Mouse (Mus musculus): ENCODE data around the gene Camta2.

Gene Camta2

GRCm38 (mm10) chr11:70647716-70648420, 40.0 kb downstream of the Camta2 start:
- no peak for DNase-seq (ENCODE audit: low spot score)

GRCm38 (mm10) chr11:70646691-70647650, 40.9 kb downstream of the Camta2 start, which contains the start of the genes Rnf167 and Slc25a11:
TSS of gene Rnf167 (plus strand) at chr11:70647235.
TSS of gene Slc25a11 (minus strand) at chr11:70647479.
- DNase-seq (ENCODE audit: low spot score), result peak; percentile 97

- no peak for DNase-seq (ENCODE audit: low spot score)
Measured at GRCm38 (mm10) chr11:70646259-70646555, 41.7 kb downstream of the Camta2 start.

GRCm38 (mm10) chr11:70645461-70646258, 42.2 kb downstream of the Camta2 start:
- no peak for DNase-seq (ENCODE audit: low spot score)

GRCm38 (mm10) chr11:70644564-70645103, 43.3 kb downstream of the Camta2 start:
- no peak for DNase-seq (ENCODE audit: low spot score)

GRCm38 (mm10) chr11:70643051-70643450, 44.9 kb downstream of the Camta2 start:
- no peak for DNase-seq (ENCODE audit: low spot score)

GRCm38 (mm10) chr11:70641241-70641640, 46.7 kb downstream of the Camta2 start:
- DNase-seq (ENCODE audit: low spot score), result no peak

- no peak for DNase-seq (ENCODE audit: low spot score)
Measured at GRCm38 (mm10) chr11:70639976-70640375, 47.9 kb downstream of the Camta2 start.

- DNase-seq (ENCODE audit: low spot score), result no peak
Measured at GRCm38 (mm10) chr11:70638714-70639278, 49.1 kb downstream of the Camta2 start, which contains the start of gene Gp1ba. TSS of gene Gp1ba (plus strand) at chr11:70639122.

GRCm38 (mm10) chr11:70638293-70638692, 49.6 kb downstream of the Camta2 start:
- no peak for DNase-seq (ENCODE audit: low spot score)

- DNase-seq (ENCODE audit: low spot score), result no peak
Measured at GRCm38 (mm10) chr11:70637764-70638163, 50.1 kb downstream of the Camta2 start.

- DNase-seq (ENCODE audit: low spot score), result no peak
Measured at GRCm38 (mm10) chr11:70635601-70636000, 52.3 kb downstream of the Camta2 start.

- DNase-seq (ENCODE audit: low spot score), result no peak
Measured at GRCm38 (mm10) chr11:70630129-70630528, 57.8 kb downstream of the Camta2 start.

- no peak for DNase-seq (ENCODE audit: low spot score)
Measured at GRCm38 (mm10) chr11:70629557-70629956, 58.3 kb downstream of the Camta2 start.

- no peak for DNase-seq (ENCODE audit: low spot score)
Measured at GRCm38 (mm10) chr11:70628431-70628830, 59.5 kb downstream of the Camta2 start.

- no peak for DNase-seq (ENCODE audit: low spot score)
Measured at GRCm38 (mm10) chr11:70626877-70627276, 61.0 kb downstream of the Camta2 start.

- DNase-seq (ENCODE audit: low spot score), result no peak
Measured at GRCm38 (mm10) chr11:70625473-70625872, 62.4 kb downstream of the Camta2 start.

- no peak for DNase-seq (ENCODE audit: low spot score)
Measured at GRCm38 (mm10) chr11:70623053-70623742, 64.7 kb downstream of the Camta2 start.

GRCm38 (mm10) chr11:70621972-70622814, 65.7 kb downstream of the Camta2 start:
- no peak for DNase-seq (ENCODE audit: low spot score)
